Mouse (Mus musculus) CD4-positive, CD25-positive, alpha-beta regulatory T cell, adult 4 months (primary cell): ENCODE measurements around the gene Bglap. TPM values are rescaled to one million over a fixed set of nuclear protein-coding genes. Genes with fewer than 3 reads are reported as not detected.
"Not testable (repeated sequence)": the region's sequence is repeated elsewhere in the genome, so short reads cannot be mapped to it uniquely, and the experiment has no call there.

Experiments
- ATAC-seq: one replicate; pipeline ENCODE4 v1.8.0; 2017
- polyA plus RNA-seq, 2 experiments: library from polyadenylated mRNA; unstranded; fragments of 100-300 nt; shearing (Covaris generic); gene quantifications; one replicate each; pipeline ENCODE4 v1.2.1; 2017

Bglap gene
- polyA plus RNA-seq = not detected

DNA sequence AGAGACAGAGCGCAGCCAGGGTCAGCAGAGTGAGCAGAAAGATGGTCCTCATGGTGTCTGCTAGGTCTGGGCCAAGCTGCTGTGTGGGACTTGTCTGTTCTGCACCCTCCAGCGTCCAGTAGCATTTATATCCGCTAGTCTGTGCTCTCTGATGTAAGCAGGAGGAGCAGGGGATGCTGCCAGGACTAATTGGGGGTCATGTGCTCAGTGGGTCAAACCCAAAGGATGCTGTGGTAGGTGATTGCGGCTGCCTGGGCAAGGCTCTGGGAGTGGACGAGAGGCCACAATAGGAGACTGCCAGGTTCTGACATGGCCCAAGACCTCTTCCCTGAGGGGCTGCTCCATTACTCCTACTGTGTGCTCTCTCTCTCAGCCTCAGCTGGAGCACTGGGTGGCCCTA is at the start of gene Bglap:
Gene Bglap, minus strand, starts transcription at position 101 of the 400 bp plus-strand sequence.
- no peak for ATAC-seq

DNA sequence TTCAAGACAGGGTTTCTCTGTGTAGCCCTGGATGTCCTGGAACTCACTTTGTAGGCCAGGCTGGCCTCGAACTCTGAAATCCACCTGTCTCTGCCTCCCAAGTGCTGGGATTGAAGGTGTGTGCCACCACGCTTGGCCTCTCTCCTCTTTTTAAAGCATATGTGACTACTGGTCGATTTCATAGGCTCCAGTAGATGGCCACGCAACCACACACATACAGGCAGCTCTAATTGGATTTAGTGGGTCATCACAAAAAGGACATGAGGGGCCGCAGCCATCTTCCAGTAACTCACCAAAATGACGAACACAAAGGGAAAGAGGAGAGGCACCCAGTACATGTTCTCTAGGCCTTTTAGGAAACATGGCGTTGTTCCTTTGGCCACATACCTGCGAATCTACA is 44.4 kb upstream of the Bglap start:
- ATAC-seq = not testable (repeated sequence)

DNA sequence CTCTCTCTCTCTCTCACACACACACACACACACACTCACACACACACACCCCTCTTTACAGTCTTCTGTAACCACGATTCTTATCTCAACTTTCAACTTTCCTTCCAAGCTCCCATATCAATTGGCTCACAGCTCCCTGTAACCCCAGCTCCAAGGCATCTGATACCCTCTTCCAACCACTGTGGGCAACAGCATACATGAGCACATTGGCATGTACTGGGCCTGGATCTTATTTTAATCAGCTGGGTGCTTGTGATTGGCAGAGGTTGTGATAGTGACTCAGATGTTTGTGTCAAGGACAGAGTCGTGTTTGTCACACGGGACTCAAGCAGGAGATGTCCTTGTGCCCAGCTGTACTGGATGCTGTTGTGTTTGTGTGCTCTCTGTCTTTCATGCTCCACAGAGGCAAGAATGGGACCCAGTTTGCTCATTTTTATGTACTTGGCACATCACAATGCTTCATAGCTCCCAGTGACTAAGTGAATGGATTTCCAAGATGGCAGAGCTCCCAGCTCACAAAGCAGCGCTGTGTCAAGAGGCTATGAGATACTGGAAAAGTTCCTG is 43.2 kb upstream of the Bglap start:
- no peak for ATAC-seq

DNA sequence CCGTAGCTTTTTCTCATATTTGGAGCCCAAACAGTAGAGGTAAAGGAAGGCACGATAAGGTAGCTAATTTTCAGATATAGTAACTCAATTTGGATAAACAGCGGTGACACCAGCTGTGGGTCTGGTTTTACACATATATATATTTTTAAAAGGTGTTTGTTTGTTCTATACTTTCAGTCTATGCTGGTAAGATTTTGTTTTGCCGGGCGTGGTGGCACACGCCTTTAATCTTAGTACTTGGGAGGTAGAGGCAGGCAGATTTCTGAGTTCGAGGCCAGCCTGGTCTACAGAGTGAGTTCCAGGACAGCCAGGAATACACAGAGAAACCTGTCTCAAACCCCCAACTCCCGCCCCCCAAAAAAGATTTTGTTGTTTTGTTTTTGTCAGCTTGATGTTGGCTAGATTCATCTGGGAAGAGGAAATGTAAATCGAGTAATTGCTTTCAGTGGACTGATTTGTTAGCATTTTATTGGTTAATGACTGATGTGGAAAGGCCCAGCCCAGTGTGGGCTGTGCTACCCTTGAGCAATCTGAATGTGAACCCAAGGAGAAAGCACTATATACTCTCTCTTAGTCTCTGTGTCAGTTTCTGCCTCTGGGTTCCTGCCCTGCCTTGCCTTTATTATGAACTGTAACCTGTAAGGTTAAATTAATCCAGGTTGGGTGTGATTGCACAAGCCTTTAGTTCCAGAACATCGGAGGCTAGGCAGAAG is 41.6 kb upstream of the Bglap start:
- no peak for ATAC-seq

DNA sequence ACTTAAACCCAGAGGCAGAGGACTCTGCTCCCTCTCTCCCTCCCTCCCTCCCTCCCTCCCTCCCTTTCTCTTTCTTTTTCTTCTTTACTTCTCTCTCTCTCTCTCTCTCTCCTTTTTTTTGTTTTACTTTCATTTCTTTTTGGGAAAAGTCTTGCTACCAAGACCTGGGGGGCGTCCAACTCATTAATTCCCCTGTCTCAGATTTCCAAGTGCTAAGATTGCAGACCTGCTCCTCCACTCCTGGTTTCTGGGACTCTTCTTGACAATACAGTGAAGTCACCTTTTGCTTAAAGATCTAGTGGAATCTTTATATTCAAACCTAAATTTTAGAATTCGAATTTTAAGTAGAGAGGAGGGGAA is 41.0 kb upstream of the Bglap start:
- ATAC-seq = no peak

DNA sequence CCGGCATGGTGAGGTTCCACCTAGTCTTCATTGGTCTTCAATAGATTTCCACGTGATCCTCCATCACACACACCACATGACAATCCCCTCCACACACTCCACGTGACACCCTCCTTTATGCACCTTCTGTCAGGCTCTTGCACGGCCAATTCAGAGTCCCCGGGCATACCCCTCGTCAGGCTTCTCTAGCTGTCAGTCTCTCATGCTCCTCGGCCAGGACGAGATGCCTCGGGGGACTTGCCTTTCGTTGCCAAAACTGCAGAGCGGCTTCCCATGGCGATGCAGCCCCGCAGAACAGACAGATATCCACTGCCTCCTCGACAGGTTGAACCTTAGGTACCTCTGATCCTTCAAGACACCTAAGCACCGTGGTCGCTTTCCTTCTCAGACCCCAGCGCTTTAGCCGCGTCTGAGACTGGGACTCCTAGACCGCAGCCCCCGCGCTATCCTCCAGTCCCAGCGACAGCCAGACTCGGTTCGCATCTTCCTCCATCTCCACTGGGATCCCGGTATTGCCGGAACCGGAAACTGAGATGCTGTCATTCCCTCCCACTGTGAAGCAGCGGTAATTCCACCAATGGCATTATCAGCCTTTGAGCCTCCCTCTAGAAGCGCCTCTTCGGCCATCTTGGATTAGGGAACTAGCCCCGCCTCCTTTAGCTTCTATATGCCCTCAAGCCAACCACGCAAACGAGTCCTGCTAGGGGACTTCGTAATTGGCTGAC is 40.5 kb upstream of the Bglap start, which contains the start of gene Slc25a44:
Gene Slc25a44, minus strand, starts transcription at position 535 of the 725 bp plus-strand sequence.
- ATAC-seq = peak; percentile 100

DNA sequence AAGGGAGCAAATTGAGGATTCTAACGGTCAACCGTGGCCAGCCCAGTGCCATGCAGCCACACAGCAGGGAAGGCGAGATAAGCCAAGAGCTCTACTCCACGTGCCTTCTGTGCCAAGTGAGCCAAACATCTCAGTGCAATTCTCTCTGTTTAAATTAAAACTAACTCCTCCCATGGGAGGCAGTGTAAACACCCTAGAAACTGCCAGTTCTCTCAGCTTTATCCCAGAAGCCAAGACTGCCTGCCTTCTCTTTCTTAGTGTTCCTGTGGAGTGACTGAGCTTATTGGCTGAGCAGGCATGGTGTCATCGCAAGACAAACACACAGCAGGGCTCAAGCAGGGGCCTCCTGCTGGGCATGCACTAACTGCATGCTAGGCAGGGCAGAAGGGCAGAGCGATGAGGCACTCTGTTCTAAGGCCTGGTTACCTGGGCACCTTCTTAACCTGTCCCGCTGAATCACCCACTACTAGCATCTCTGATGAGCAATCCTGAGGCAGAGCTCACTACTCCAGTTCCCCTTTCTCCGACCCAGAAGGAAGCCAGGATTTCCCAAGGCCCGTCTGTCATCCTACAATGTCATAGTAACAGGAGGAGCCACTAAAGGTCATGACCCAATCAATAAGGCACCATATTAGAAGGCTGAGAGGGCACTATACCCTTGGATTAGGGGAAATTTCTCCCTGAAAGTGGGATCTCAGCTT is 37.9 kb upstream of the Bglap start:
- no peak for ATAC-seq

DNA sequence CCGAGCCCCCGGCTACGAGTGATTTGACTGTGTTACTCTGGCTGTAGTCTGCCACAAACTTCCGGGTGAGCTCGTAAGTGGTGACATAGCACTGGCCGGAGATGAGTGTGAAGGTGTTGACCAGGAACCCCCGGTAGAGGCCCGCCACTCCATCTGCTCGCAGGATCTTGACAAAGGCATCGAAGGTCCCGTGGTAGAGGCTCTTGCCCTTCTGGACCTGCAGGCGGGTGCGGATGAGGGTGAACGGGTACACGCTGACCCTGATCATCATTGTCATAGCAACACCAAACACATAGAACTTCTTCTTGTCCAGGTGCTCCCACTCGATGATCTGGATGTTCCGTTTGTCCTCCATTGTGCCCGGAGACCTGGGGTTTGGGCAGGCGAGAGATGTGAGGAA is 36.5 kb upstream of the Bglap start:
- ATAC-seq = no peak

DNA sequence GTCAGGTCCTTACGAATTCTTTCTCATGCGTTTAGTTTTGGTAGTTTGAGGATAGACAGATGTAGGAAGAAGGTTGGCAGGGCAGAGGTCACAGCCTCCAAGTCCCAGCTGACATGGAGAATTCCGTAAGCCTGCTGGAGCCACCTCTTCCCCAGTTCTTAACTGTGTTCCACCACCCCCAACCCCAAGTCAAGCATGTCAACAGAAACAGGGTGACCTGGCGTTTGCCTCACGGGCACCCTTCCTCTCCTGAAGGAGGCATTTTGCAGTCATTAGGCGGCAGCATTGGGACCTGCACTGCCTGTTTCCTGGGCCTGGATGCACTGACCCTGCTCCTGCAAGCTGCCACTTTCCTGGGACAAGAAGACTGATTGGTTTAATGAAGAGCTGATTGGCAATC is 33.8 kb upstream of the Bglap start:
- no peak for ATAC-seq

DNA sequence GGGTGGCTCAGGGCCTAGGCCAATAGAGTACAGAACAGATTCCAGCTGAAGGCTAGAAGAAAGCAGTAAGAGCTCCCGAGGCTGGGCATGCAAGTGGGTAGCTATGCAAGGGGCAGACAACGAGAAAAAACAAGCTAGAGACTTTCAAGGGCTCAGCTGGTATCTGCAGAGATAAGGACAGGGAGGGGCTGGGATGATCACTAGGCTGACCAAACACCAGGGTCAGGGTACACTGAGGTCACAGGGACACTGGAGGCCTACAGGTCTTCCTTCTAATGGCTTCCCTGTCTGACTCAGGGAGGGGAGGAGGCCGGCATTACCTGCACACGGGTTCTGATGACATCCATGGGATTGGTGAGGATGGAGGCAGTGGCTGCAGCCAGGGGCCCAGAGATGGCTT is 31.4 kb upstream of the Bglap start:
- no peak for ATAC-seq

DNA sequence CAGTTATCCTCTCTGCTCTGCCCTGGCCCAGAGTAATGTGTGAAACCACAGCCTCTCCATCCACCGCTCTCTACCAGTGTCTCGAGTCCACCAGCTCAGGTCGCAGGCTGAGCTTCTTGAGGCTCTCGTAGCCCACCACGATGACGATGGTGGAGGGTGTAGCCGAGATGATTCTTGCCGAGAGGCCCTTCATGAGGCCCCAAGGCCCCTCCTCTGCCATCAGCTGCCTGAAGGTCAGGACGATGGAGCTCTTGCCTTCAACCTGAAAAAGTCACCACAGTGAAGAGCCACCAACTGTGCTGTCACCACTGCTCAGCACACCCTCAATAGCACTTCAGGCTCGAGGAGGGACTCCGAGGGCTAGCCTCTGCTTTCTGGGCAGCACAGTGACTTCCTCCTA is 28.4 kb upstream of the Bglap start:
- no peak for ATAC-seq

DNA sequence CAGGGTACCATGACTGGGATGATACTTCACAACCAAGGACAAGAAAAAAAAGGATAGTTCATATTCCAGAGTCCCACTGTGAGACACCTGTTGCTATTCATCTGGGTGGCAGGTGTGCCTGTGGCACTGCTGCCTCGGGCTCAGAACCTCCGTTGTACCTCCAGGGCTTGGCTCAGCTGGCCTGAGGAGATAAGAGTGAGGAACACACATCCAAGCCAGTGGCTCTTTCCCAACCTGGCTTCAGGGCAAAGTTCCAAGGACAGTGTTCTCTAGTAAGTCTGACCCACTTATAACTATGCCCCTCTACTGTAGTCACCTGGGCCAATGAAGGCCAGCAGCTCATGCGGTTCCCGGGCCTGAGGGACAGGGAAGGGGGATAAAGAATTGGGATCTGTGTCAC is 27.4 kb upstream of the Bglap start:
- ATAC-seq = no peak

DNA sequence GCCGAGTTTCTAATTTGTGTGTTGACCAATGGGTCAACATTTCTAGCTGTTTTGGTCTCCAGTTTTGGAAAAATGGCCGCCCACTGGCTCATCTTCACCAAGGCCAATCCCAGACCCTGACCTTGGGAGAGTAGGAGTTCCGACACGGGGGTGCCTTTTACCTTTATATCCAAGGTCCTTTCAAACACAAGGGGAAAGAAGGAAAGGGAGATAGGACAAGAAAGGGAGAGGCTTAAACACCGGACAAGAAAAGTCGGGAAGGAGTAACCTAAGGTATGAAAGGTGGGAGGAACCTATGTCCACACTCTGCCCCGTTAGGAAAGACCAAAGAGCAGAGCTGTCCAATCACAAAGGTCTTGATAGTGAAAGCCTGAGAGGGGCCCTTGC is 26.4 kb upstream of the Bglap start:
- no peak for ATAC-seq

DNA sequence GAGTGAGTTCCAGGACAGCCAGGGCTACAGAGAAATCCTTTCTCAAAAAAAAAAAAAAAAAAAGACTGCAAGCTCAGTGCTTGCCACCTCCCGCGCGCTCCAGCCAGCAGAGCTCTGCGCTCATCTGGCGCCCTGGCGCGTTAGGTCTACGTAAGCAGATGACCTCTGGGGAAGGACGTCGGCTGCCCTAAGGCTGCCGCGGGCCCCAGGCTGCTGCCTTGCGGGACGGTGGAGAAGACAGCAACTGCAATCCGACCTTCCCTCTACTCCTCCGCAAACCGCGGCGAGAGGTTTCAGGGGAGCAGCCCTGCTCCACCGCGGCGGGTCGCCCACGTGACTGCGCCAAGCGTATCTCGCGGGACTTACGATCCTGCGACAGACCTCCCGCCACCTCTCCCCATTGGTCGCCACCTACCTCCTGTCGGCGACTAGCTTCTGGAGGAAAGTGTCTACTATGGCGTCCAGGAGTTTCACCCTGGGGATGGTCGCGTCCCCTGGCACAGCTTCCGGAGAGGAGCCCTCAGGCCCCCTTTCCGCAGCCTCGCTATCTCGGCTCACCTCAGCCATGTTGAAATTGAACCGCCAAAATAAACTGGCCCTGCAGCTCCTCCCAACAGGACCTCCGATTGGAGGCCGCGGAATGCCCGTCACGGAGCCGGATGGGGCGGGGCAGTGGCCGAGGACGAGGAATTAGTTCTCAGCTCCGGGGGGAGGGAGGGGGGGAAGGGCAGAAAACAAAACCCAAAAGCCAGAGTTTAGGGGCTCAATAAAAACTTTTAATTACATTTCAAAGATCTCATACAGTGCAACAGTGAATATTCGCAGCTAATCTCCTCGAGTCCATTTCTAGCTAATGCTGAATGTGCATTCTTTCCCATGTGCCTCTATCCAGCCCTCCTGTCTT is 25.7 kb upstream of the Bglap start, which contains the start of gene Pmf1:
Gene Pmf1, minus strand, starts transcription at position 591 of the 904 bp plus-strand sequence.
- peak; percentile 95 for ATAC-seq

DNA sequence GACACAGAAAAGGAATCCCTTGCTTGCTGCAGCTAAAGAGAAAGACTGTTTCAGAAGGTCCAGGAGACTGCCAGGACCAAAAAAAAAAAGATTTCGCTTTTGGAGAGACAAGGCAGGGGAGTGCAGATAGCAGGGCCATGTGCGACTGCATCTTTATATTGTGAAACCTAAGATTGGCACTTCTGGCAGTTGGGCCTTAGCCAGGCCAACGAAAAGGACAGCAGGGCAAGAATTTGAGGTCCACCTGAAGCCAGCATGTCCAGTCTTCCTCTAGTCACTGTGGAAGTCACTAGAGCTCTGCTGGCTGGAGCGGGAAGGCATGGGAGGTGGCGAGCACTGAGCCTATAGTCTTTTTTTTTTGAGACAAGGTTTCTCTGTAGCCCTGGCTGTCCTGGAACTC is 24.7 kb upstream of the Bglap start:
- no peak for ATAC-seq

DNA sequence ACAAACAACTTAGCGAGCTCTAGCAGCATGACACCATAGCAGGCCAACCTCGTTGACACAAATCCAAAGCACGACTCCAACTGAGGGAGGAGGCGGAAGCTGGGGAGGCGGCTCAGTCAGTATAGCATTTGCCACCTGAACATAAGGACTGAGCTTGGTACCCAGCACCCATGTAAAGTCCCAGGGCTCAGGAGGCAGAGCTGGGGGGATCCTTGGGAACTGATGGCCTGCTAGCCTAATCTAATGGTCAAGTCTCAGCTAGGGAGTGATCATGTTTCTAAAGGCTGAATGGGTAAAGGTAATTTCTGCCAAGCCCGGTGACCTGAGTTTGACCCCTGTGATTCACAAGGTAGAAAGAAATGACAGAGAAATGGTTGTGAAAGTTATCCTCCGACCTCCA is 23.3 kb upstream of the Bglap start:
- no peak for ATAC-seq

DNA sequence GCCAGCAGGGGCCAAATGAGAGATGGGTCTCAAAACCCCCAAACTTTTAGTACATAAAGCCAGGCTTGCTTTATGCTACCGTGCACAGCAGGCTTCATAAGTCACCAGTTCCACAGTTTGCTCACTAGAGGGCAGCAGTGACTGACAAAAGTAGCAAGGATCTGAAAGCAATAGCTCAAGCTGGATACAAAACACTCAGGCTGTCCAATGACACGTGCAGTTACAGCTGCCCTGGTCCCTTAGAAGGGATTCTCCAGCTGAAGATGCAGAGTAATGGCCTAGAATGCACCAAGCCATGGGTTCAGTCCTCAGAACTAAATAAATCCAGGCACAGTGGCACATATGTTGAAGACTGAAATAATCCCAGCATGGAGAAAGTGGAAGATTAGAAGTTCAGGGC is 22.8 kb upstream of the Bglap start:
- ATAC-seq = peak; percentile 36

DNA sequence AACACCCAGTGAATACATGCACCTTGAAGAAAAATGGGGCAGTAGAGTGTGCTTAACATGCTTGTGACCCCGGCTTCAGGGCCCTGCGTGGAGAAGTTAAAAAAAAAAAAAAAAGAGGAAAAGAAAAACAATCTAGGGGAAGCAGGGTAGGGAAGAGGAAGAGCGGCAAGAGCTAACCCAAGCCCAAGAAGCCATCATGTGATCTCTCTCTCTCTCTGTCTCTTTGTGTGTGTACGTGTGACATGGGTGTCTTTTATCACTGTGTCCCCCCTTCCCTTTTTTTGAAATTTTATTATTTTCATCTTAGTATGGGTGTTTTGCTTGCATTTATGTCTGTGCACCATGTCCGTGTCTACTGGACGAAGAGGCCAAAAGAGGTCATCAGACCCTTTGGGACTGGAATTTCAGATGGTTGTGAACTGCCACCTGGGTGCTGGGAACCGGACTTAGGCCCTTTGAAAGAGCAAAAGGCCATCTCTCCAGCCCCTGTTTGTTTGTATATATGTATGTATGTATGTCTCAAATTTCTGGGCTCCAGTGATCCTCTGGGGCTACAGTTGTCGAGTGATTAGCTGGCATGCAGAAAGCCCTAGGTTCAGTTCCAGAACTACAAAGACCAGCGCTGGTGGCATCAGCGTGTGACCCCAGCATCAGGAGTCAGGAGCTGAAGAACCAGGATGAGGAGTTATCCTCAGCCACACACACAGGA is 19.4 kb upstream of the Bglap start:
- ATAC-seq = no peak

DNA sequence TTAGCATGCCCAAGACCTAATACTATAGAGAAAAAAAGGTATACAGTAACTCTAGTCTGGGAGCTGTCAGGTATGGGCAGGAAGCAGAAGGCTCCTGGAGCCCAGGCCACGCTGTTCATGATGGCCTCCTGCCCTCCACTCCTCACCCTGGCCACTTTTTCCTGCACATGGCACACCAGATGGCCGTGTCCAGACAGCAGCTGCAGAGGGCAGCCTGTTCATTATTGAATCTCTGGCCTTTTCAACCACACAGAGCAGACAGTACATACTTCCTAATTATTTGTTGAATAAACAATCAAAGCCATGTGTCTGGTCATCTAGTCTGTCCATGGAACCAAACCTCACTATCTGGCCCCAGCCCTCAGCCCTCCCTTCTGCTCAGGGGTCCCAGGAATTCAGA is 14.4 kb upstream of the Bglap start:
- ATAC-seq = no peak

DNA sequence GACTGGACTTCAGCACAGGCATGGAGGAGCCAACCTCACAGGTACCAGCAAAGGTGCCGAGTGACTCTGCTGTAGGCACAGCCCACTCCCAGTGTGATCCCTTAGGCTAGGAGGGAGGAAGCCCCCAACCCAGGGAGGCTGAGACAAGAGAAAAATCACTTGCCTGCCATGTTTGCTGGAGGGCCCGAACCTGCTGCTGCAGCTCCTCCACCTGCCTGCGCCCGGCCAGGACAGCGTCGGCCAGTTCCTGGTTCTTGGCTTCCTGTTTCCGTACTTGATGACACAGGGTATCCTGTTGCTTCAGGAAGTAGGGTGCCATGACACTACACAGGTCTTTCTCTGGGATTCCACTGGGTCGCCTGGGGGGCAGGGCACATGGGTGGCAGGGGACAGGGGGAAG is 11.5 kb upstream of the Bglap start:
- no peak for ATAC-seq

DNA sequence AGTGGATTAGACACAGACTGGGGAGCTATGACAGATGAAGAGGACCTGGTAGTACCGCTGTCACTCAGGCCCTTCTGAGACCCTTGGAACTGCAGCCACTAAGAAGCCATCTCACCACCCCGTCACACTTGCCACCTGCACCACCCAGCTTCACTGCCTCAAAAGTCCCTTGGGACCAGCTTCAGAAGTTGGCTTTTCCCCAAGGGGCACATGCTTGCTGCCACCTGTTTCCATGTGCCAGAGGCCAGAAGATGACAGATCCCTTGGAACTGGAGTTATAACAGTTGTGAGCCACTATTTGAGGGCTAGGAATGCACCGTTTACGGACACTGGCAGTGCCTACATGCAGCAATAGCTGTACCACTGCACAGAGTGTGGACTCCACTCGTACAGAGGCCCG is 11.0 kb upstream of the Bglap start:
- no peak for ATAC-seq
